Mouse (Mus musculus) spleen, adult 2 months (tissue): ENCODE data around the gene Egfem1.

Source experiments
- CTCF ChIP-seq: fragments of 200-500 bp; IDR thresholded peaks from 2 replicates; pipeline ENCODE4 v1.5.1; 2011; ENCODE audit warnings: mild to moderate bottlenecking, inconsistent platforms; ENCODE audit not compliant: insufficient read depth, insufficient read length, insufficient replicate concordance; ENCODE audit errors: extremely low read depth
- POLR2A ChIP-seq: fragments of 200-500 bp; IDR thresholded peaks from 2 replicates; pipeline ENCODE4 v1.6.1; 2011; ENCODE audit warnings: low read depth, low read length, inconsistent platforms

DNA sequence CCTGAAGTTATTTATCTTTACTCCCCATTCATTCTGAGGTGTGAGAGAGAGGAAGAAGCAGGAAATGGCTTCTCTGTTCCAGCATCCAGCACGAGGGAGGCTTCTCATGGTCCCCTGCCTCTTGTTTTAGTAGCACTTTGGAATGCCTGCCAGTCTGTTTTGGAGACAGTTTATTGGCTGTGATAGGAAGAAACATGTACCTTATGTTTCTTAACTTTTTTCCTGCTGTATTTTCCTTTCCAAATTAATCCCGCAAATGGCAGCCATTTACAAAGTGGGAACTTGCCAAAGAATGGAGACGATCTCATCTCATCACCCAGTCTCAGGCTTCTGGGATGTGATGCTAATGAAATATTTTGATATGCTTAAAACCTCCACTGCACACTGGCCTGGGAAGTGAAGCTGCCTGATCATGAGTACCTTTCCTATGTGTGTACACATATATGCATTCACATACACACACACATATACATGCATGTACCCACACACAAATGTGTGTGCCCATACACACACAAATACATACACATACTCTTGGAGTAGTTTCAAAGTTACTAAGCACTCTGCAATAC lies 260.5 kb downstream of the Egfem1 start:
- TF ChIP-seq CTCF (no peak), POLR2A (no peak)
